Mouse (Mus musculus): ENCODE data around the gene Itm2c.

DNA sequence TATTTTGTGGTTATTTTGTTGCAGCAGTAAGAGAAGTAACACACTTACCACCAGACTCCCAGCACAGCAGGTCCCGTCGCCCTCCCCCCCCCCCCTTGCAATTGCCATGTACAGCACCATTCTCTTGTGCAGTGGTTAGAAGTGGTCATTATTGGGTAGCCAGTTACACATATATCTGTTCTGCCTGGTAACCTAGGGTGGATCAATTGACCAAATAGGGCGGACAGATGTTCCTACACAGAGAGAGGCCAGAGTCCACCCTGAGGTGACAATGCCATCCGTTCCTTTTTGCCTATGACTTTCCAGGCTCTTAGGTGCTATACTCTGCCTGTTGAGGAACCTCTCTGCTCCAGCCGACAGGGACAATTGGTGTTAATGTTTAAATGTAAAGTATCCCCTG is 31.1 kb downstream of the Itm2c start:
- TF ChIP-seq CTCF (IDR thresholded peaks at IDR 0.05; ENCODE audit: low read depth), result no peak
- no peak for TF ChIP-seq EP300 (IDR thresholded peaks at IDR 0.05; ENCODE audit: low read depth)

All from liver, embryonic 14.5 days (tissue).